Mouse (Mus musculus): Measurements from ENCODE around the gene Hdac10. TPM values are rescaled to one million over a fixed set of nuclear protein-coding genes. Genes with fewer than 3 reads are reported as not detected.

Gene Hdac10
- 12.4 TPM for polyA plus RNA-seq (2015; fragmentation: Illumina TruSeq; extraction: RNeasy Lipid Tissue Mini Kit (QIAGEN cat#74804); ENCODE audit: low read depth, low replicate concordance)

DNA sequence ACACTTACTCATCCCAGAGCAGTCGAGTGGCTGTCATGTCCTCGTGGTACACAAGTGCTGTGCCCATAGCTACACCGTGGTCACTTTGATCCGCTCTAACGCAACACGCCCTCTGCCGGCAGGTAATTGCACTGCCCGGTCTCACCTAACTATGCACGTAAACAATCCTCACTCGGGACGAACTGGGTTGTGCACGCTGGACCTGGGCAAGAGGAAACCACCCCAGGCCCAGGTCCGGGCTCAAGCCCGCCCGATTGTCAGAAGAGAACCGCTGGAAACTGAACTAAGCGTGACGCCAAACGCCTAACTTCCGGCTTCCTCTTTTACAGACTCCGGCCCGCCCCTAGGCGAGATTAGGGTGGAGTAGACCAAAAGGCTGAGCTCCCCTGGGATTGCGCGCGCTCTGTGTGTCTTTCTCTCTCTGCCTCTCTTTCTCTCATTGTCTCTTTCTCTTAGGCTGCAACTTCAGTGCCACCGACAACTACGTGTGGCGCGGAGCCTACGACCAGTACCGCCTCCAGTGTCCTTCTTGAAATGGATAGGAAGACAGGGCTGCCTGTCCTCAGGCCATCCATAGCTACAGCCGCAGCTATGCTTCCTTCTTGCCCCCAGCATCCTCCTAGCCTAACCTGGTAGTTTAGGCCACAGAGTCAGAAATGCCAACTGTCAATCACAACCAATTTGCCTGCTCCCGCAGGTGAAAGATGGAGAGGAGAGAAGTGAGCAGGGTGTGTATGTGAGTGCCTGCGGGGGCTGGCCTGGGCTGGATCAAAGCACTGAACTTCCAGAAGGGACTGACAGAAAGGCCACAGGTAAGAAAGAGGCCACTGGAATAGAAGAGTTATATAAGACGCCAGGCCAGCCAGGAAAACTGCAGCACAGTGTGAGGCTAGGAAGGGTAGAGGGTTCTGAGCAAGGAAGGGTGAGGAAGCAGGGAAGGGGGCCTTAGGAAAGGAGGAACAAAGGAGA lies at the start of gene Hdac10:
Gene Hdac10, minus strand, starts transcription at position 319 of the 969 bp plus-strand sequence.

DNA sequence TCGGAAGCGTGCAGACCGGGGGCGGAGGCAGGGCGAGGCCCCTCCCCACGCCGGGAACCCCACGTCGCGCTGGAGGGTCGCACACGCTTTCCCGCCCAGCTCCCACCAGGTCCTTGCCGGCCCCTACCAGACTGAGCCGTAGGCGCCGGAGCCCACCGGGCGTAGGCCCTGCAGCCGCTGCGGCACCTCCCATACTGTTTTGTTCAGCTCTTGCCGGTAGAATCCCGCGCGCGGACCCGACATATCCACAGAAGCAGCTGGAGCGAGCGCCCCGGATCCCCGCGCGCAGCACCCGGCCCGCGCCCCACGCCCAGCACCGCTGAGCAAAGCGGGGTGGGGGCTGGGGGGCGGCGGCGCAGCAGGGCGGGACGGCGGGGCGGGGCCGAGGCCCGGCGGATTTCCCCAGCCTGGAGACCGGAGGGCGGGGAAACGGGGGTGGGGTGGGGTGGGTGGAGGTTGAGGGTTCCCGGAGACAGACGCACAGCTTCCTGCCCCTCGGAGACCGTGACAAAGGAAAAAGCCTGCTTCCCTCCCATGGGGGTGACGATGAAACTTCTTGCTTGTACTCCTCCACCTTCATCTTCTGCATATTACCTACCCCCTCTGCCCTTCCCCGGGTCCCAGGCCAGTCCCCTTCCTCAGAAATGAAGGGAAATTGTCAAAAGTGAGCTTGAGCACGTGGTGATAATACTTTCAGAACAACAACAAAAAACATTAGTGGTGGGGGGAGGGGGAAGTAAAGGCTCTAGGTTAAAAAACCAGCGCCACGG lies 21.0 kb upstream of the Hdac10 start, which contains the start of gene Mapk11:
Gene Mapk11, minus strand, starts transcription at position 358 of the 770 bp plus-strand sequence.

DNA sequence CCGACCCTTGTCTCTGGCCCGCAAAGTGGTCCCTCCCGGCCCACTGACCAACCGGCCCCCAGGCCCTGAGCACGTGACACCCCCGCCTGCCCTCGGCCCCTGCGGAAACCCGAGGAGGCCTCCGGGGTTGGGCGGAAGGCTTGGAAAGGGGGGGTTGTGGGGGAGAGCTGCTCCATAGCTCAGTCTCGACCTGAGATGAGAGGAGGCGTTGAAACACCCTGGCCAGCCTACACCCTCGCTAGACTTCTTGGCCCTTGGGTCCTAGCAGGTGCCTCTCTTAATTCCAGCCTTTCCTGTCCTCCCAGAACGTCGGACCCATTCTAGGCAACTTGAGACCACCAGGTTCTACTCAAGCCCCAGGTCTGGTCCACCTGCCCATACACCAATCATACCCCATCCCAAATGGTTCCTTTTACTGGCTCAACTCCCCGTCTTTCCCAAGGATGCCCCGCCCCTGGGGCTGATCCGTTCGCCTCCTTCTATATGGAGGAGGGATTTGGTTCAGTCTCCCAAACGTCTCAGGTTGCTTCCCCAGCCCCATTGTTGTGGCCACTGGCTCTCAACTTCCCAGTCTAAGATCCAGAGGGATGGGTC lies 12.3 kb upstream of the Hdac10 start, which contains the start of gene Mapk12:
Gene Mapk12, minus strand, starts transcription at position 45 of the 594 bp plus-strand sequence.

DNA sequence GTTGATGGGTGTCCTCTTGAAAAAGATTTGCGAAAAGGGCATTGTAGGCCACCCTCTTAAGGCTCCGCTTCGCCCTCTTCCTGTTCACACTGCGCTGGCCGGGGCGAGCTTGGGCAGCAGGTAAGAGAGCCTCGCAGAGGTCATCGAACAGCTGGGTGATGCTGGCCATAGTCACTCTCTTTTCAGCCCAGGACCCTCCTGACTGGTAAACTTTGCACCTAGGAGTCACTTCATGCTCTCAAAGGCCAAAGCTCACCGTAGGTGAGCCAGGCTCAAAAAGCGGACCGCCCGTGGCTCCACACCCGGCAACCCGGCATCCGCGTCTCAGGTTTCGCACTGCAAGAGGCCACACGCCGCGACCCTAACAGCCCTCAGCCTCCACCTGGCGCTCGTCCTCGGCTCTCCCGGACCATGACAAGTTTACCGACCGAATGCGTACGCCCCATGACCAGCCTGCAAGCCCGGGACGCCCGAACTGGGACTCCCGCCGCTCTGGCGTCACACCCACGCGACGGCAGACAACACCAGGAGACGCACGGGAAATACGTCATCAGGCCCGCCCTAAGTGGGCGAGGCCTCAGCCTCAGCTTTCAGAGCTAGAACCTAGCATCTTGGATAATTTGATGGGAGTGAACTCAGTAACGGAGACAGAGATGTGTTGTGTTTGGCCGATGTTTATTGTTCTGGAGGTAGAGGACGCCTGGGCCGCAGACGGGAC lies 5.7 kb downstream of the Hdac10 start, which contains the start of gene Tubgcp6:
Gene Tubgcp6, minus strand, starts transcription at position 464 of the 718 bp plus-strand sequence.

DNA sequence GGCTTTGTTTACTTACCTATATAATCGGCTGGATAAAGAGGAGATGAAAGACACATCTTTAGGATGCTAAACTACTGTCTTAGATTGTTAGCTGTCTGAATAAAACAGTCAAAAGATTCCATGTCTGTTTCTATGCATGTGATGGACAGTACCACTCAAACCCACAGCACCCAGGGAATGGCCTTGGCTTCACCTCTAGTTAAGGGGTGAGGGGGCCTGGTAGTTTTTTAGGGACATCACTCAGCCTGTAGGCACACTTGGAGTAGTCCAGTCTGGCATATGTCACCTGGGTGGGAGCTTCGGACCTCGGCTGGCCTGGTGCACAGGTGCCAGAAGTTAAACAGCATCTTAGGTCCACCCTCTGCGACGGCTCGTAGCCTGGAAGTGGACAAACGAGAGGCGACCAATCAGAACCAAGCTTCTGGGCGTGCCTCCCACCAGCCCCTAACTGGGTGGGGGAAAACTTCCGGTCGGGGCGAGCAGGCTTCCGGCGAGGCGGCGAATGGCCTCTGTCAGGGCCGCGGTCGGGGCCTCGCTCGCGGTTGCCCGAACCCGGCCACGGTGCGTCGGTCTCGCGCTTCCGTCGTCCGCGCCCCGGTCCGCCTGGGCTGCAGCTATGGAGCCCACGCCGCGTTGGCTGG lies 39.8 kb downstream of the Hdac10 start, which contains the start of gene Selenoo:
Gene Selenoo, plus strand, starts transcription at position 478 of the 641 bp plus-strand sequence.

DNA sequence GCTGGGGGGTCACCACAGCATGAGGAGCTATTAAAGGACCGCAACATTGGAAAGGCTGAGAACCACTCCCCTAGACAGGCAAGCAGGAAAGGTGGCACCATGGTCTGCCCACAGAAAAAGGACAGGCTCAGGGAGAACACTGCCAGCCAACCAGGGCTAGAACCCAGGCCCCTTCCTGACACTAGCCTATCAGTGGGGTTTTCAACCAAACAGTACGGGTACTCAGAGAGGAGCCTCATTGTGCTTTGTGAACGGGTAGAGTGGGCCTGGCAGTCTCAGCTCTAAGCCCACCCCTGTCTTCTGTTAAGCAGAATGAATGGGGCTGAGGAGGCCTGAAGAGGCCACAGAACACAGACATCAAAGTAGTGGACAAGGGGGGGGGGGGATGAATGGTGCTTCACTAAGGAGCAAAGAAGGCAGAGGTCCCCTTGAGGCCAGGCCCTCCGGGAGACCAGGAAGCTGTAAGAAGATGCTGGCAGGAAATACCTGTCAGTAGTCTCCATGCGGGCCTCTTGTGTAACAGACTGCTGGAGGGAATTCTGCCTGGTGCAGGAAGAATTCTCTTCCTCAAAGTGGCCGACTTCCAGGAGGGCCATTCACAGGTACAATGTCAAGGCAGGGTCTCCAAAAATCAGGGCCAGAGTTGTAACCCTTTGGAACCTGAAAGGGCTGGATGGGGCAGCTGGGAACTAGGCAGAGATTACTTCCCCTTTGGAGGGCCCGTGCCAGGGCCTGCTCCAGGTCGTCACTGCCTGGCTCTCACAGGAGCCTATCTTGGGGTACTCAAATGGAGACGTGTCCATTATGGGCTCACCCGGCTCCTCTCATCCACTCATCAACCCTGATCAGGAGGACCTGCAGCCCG lies 53.7 kb downstream of the Hdac10 start, which contains the start of gene Trabd:
Gene Trabd, plus strand, starts transcription at position 512 of the 865 bp plus-strand sequence.

Other genes with a start within 250 kb of the Hdac10 start
- 0.76 TPM for gene Ttll8, start 174.3 kb downstream of the Hdac10 start, polyA plus RNA-seq (2015; fragmentation: Illumina TruSeq; extraction: RNeasy Lipid Tissue Mini Kit (QIAGEN cat#74804); ENCODE audit: low read depth, low replicate concordance)
- 156 TPM for gene Mlc1, start 149.7 kb downstream of the Hdac10 start, polyA plus RNA-seq (2015; fragmentation: Illumina TruSeq; extraction: RNeasy Lipid Tissue Mini Kit (QIAGEN cat#74804); ENCODE audit: low read depth, low replicate concordance)
- not detected for gene Mov10l1, start 145.8 kb downstream of the Hdac10 start, polyA plus RNA-seq (2015; fragmentation: Illumina TruSeq; extraction: RNeasy Lipid Tissue Mini Kit (QIAGEN cat#74804); ENCODE audit: low read depth, low replicate concordance)
- gene Panx2, start 69.0 kb downstream of the Hdac10 start, polyA plus RNA-seq (2015; fragmentation: Illumina TruSeq; extraction: RNeasy Lipid Tissue Mini Kit (QIAGEN cat#74804); ENCODE audit: low read depth, low replicate concordance): 94.0 TPM
- 19.8 TPM for gene Trabd, start 53.6 kb downstream of the Hdac10 start, polyA plus RNA-seq (2015; fragmentation: Illumina TruSeq; extraction: RNeasy Lipid Tissue Mini Kit (QIAGEN cat#74804); ENCODE audit: low read depth, low replicate concordance)
- 27.4 TPM for gene Selenoo, start 39.6 kb downstream of the Hdac10 start, polyA plus RNA-seq (2015; fragmentation: Illumina TruSeq; extraction: RNeasy Lipid Tissue Mini Kit (QIAGEN cat#74804); ENCODE audit: low read depth, low replicate concordance)
- 19.0 TPM for gene Tubgcp6, start 5.6 kb downstream of the Hdac10 start, polyA plus RNA-seq (2015; fragmentation: Illumina TruSeq; extraction: RNeasy Lipid Tissue Mini Kit (QIAGEN cat#74804); ENCODE audit: low read depth, low replicate concordance)
- 12.5 TPM for gene Mapk12, start 12.0 kb upstream of the Hdac10 start, polyA plus RNA-seq (2015; fragmentation: Illumina TruSeq; extraction: RNeasy Lipid Tissue Mini Kit (QIAGEN cat#74804); ENCODE audit: low read depth, low replicate concordance)
- gene Mapk11, start 20.9 kb upstream of the Hdac10 start, polyA plus RNA-seq (2015; fragmentation: Illumina TruSeq; extraction: RNeasy Lipid Tissue Mini Kit (QIAGEN cat#74804); ENCODE audit: low read depth, low replicate concordance): 51.9 TPM
- 36.2 TPM for gene Plxnb2, start 52.1 kb upstream of the Hdac10 start, polyA plus RNA-seq (2015; fragmentation: Illumina TruSeq; extraction: RNeasy Lipid Tissue Mini Kit (QIAGEN cat#74804); ENCODE audit: low read depth, low replicate concordance)
- gene Dennd6b, start 67.8 kb upstream of the Hdac10 start, polyA plus RNA-seq (2015; fragmentation: Illumina TruSeq; extraction: RNeasy Lipid Tissue Mini Kit (QIAGEN cat#74804); ENCODE audit: low read depth, low replicate concordance): 51.1 TPM
- 78.9 TPM for gene Ppp6r2, start 82.9 kb upstream of the Hdac10 start, polyA plus RNA-seq (2015; fragmentation: Illumina TruSeq; extraction: RNeasy Lipid Tissue Mini Kit (QIAGEN cat#74804); ENCODE audit: low read depth, low replicate concordance)
- 124 TPM for gene Sbf1, start 186.6 kb upstream of the Hdac10 start, polyA plus RNA-seq (2015; fragmentation: Illumina TruSeq; extraction: RNeasy Lipid Tissue Mini Kit (QIAGEN cat#74804); ENCODE audit: low read depth, low replicate concordance)
- not detected for gene Adm2, start 194.0 kb upstream of the Hdac10 start, polyA plus RNA-seq (2015; fragmentation: Illumina TruSeq; extraction: RNeasy Lipid Tissue Mini Kit (QIAGEN cat#74804); ENCODE audit: low read depth, low replicate concordance)
- not detected for gene Miox, start 205.7 kb upstream of the Hdac10 start, polyA plus RNA-seq (2015; fragmentation: Illumina TruSeq; extraction: RNeasy Lipid Tissue Mini Kit (QIAGEN cat#74804); ENCODE audit: low read depth, low replicate concordance)
- gene Lmf2, start 227.0 kb upstream of the Hdac10 start, polyA plus RNA-seq (2015; fragmentation: Illumina TruSeq; extraction: RNeasy Lipid Tissue Mini Kit (QIAGEN cat#74804); ENCODE audit: low read depth, low replicate concordance): 11.3 TPM
- gene Ncaph2, start 227.0 kb upstream of the Hdac10 start, polyA plus RNA-seq (2015; fragmentation: Illumina TruSeq; extraction: RNeasy Lipid Tissue Mini Kit (QIAGEN cat#74804); ENCODE audit: low read depth, low replicate concordance): 80.4 TPM
- 29.7 TPM for gene Sco2, start 245.1 kb upstream of the Hdac10 start, polyA plus RNA-seq (2015; fragmentation: Illumina TruSeq; extraction: RNeasy Lipid Tissue Mini Kit (QIAGEN cat#74804); ENCODE audit: low read depth, low replicate concordance)
- 1.7 TPM for gene Tymp, start 248.3 kb upstream of the Hdac10 start, polyA plus RNA-seq (2015; fragmentation: Illumina TruSeq; extraction: RNeasy Lipid Tissue Mini Kit (QIAGEN cat#74804); ENCODE audit: low read depth, low replicate concordance)

All from brain, adult 10 weeks (tissue).